Mouse (Mus musculus) ES-E14 (cell line): ENCODE data around the gene Aggf1. TPM values are rescaled to one million over a fixed set of nuclear protein-coding genes. Genes with fewer than 3 reads are reported as not detected.

ENCODE experiments used
- DNase-seq: peaks from one replicate; pipeline ENCODE4 v3.0.0-alpha.2; 2013; ENCODE audit warnings: low read depth, low spot score
- H3K27ac ChIP-seq: 2 replicates; pipeline ENCODE4 v1.5.1; 2012; ENCODE audit warnings: low read depth, mild to moderate bottlenecking, low read length, moderate library complexity, mixed read lengths; ENCODE audit not compliant: poor library complexity, insufficient read depth, severe bottlenecking
- H3K36me3 ChIP-seq: 2 replicates; pipeline ENCODE4 v1.6.1; 2012; ENCODE audit warnings: mild to moderate bottlenecking, low read length, moderate library complexity, mixed read lengths; ENCODE audit not compliant: control insufficient read depth, poor library complexity, insufficient read depth, severe bottlenecking
- H3K4me1 ChIP-seq, 2 experiments: fragments of 150-350 bp in 1 of 2; sonication (generic) in 1 of 2; 2 replicates each; pipeline ENCODE4 v1.6.1; 2012; ENCODE audit warnings: low read length in 2 of 2, mild to moderate bottlenecking in 1 of 2, mixed read lengths in 1 of 2; ENCODE audit not compliant: control insufficient read depth in 2 of 2, insufficient read depth in 2 of 2, poor library complexity in 1 of 2
- H3K4me3 ChIP-seq, 2 experiments: fragments of 150-350 bp in 1 of 2; sonication (generic) in 1 of 2; 2 replicates each; pipeline ENCODE4 v1.5.1; 2012; ENCODE audit warnings: low read length in 2 of 2, low read depth in 1 of 2, mild to moderate bottlenecking in 1 of 2, mixed read lengths in 1 of 2; ENCODE audit not compliant: insufficient read depth in 1 of 2, poor library complexity in 1 of 2, severe bottlenecking in 1 of 2
- H3K9ac ChIP-seq: 2 replicates; pipeline ENCODE4 v1.6.1; 2012; ENCODE audit warnings: low read depth, mild to moderate bottlenecking, low read length, mixed read lengths; ENCODE audit not compliant: poor library complexity, insufficient read depth, severe bottlenecking
- H3K9me3 ChIP-seq: fragments of 150-350 bp; sonication (generic); 2 replicates; pipeline ENCODE4 v1.6.1; 2012; ENCODE audit warnings: low read depth, mild to moderate bottlenecking, low read length; ENCODE audit not compliant: control insufficient read depth, insufficient read depth
- CHD2 ChIP-seq: IDR thresholded peaks from 2 replicates; pipeline ENCODE4 v1.6.1; 2014; ENCODE audit warnings: mild to moderate bottlenecking, low read depth, low read length, inconsistent platforms
- HCFC1 ChIP-seq: IDR thresholded peaks from 2 replicates; pipeline ENCODE4 v1.6.1; 2012; ENCODE audit warnings: low read length, inconsistent platforms, borderline replicate concordance; ENCODE audit not compliant: insufficient read depth
- MAFK ChIP-seq: IDR thresholded peaks from 2 replicates; pipeline ENCODE4 v1.6.1; 2014; ENCODE audit warnings: mild to moderate bottlenecking, low read depth, low read length, inconsistent platforms; ENCODE audit not compliant: insufficient read depth
- ZC3H11A ChIP-seq: IDR thresholded peaks from 2 replicates; pipeline ENCODE4 v1.6.1; 2012; ENCODE audit warnings: low read depth, mild to moderate bottlenecking, inconsistent platforms, low read length, borderline replicate concordance
- ZNF384 ChIP-seq: IDR thresholded peaks from 2 replicates; pipeline ENCODE4 v1.6.1; 2012; ENCODE audit warnings: low read depth, low read length, inconsistent platforms
- in situ Hi-C, 2 experiments: fragments of 600-800 bp; cut with MboI; formaldehyde crosslinking; loops; one replicate each; pipeline ENCODE4 v1.15.1; 2025; ENCODE audit warnings: low sequenced_read_pairs in 2 of 2, inconsistent platforms in 1 of 2; ENCODE audit not compliant: unreplicated experiment in 2 of 2
- total RNA-seq: library from RNA; depleted of rRNA; stranded (reverse); fragments of 300-350 nt; gene quantifications from 2 replicates; pipeline ENCODE4 v1.2.3, GENCODE M21; 2012; rRNA removed

Gene Aggf1
- total RNA-seq, 1 experiment: 50.1 TPM

DNA sequence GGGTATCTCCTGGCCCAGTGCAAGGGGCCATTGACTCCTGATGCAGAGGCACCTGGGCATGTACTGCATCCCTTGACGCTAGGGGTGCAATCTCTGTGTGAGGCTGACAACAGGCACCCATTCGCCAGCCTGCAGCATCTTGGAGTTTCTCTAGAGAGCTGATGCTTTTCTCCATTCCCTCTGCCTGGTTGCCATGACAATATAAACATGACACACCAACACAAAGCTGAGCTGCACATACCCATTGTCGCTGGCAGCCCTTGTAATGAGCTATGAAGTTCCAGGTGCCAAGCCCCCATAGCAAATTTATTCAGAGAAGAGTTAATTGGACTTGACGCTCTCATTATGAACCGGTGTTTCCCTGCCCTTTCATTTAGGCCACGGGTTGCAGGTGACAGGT is 63.1 kb downstream of the Aggf1 start:
- Histone ChIP-seq H3K4me3 (no peak overlapping the region), H3K9ac (no peak overlapping the region), H3K27ac (no peak overlapping the region), H3K36me3 (no peaks in the 10 kb centered on the region), H3K9me3 (no peaks in the 10 kb centered on the region), H3K4me1 (no peaks in the 10 kb centered on the region)
- no peak for DNase-seq
- no peak for TF ChIP-seq ZNF384
- no peak for TF ChIP-seq ZC3H11A
- TF ChIP-seq HCFC1: no peak
- no peak for TF ChIP-seq CHD2
- TF ChIP-seq MAFK: no peak
- in situ Hi-C loops: no loop called here

DNA sequence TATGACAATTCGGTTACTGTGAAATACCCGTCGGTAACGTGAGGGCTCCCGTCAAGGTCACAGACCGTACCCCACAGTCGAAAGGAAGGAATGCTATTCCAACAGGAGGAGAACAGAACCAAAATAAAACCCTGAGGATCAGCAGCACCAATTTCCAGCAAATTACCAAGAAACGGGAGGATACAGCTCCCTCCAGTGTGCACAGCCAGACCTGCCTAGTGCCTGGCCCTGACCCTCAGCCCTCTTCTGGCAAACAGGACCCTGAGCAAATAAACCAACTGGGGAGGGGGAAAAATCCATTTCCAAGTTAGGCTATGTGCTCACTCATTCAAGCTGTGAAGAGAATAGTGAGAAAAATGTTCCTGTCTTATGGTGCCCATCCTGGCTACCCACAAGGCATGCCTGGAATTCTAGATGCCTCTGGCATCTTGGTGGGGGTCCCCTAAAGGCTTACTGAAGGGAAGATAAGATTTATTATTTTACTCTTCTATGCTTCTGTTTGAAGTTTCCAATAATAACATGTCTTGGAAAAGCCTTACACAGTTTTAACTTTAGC is 68.0 kb downstream of the Aggf1 start:
- TF ChIP-seq ZNF384 (no peak), ZC3H11A (no peak), HCFC1 (no peak), CHD2 (no peak), MAFK (no peak)
- Histone ChIP-seq H3K9me3 (no peaks in the 10 kb centered on the region), H3K27ac (no peak overlapping the region), H3K9ac (no peak overlapping the region), H3K4me3 (no peak overlapping the region), H3K36me3 (no peaks in the 10 kb centered on the region), H3K4me1 (no peaks in the 10 kb centered on the region)
- in situ Hi-C loops: no loop called here
- DNase-seq: no peak

DNA sequence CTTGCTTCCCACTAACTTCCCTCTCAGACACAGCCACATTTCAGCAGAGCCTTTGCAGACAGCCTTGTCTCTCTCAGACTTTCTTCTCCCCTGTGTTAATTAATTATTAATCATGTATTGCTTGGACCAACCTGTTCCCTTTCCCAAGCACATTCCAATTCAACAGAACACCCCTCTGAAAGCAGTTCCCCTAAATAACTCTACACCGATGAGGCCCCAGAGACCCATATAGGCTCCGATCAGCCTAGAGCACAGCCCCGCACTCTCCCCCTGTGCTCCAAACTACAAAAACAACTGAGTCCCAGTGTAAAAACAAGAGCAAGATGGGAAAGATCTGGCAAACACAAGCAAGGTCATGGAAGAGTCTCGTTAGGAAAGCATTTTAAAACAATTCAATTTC is 68.6 kb downstream of the Aggf1 start:
- no peak overlapping the region for H3K9ac ChIP-seq
- no peaks in the 10 kb centered on the region for H3K9me3 ChIP-seq
- TF ChIP-seq ZC3H11A (no peak), MAFK (no peak), HCFC1 (no peak), ZNF384 (no peak), CHD2 (no peak)
- in situ Hi-C loops: no loop called here
- no peak for DNase-seq
- no peak overlapping the region for H3K27ac ChIP-seq
- H3K4me3 ChIP-seq: no peak overlapping the region
- H3K36me3 ChIP-seq: no peaks in the 10 kb centered on the region
- no peaks in the 10 kb centered on the region for H3K4me1 ChIP-seq

Other genes with a start within 250 kb of the Aggf1 start
- gene Pde8b, start 125.0 kb downstream of the Aggf1 start, total RNA-seq: 0.32 and 0.40 TPM in 2 replicates
- 3.8 and 4.7 TPM in 2 replicates for gene Zbed3, start 51.7 kb downstream of the Aggf1 start, total RNA-seq
- gene Crhbp, start 69.6 kb upstream of the Aggf1 start, total RNA-seq: 0.49 and 0.53 TPM in 2 replicates
- not detected in 2 replicates for gene S100z, start 103.4 kb upstream of the Aggf1 start, total RNA-seq
- 51.7 and 107 TPM in 2 replicates for gene F2rl1, start 149.9 kb upstream of the Aggf1 start, total RNA-seq
- gene F2r, start 243.1 kb upstream of the Aggf1 start, total RNA-seq: 94.1 and 113 TPM in 2 replicates